Mouse (Mus musculus) limb, embryonic 13.5 days (tissue): ENCODE measurements at regions not wholly inside any gene's neighbourhood (a gene's known extent, or its start where the extent isn't known, plus 50 kb on each side); places are given as distances from the start of the nearest gene placed in this dataset.

Source experiments
- ATAC-seq: fragments of 200-750 bp; cut with Nextera tagmentation; 2 replicates; pipeline ENCODE4 v1.8.0; 2017; ENCODE audit warnings: low read depth, moderate number of reproducible peaks, moderate TSS enrichment; ENCODE audit not compliant: low FRiP score
- H3K27ac ChIP-seq: fragments of 300-500 bp; sonication (generic); 2 replicates; pipeline ENCODE4 v1.5.1; 2015; ENCODE audit warnings: inconsistent platforms, mild to moderate bottlenecking, moderate library complexity
- H3K27me3 ChIP-seq: fragments of 300-500 bp; sonication (generic); 2 replicates; pipeline ENCODE4 v1.6.1; 2015; ENCODE audit warnings: mild to moderate bottlenecking, inconsistent platforms
- H3K36me3 ChIP-seq: fragments of 300-500 bp; sonication (generic); 2 replicates; pipeline ENCODE4 v1.6.1; 2015; ENCODE audit warnings: inconsistent platforms, mild to moderate bottlenecking, moderate library complexity
- H3K4me1 ChIP-seq: fragments of 300-500 bp; sonication (generic); 2 replicates; pipeline ENCODE4 v1.6.1; 2015; ENCODE audit warnings: inconsistent platforms
- H3K4me2 ChIP-seq: fragments of 300-500 bp; sonication (generic); replicated peaks from 2 replicates; pipeline ENCODE4 v1.6.1; 2015; ENCODE audit warnings: inconsistent platforms, mild to moderate bottlenecking, moderate library complexity
- H3K4me3 ChIP-seq: fragments of 300-500 bp; sonication (generic); 2 replicates; pipeline ENCODE4 v1.5.1; 2015; ENCODE audit warnings: moderate library complexity, mild to moderate bottlenecking, inconsistent platforms
- H3K9ac ChIP-seq: fragments of 300-500 bp; sonication (generic); 2 replicates; pipeline ENCODE4 v1.6.1; 2015; ENCODE audit warnings: mild to moderate bottlenecking, inconsistent platforms
- H3K9me3 ChIP-seq: fragments of 300-500 bp; sonication (generic); 2 replicates; pipeline ENCODE4 v1.6.1; 2016; ENCODE audit warnings: inconsistent platforms
- WGBS: fragments of 180-500 bp; shearing (Covaris S2); methylation state at CpG from one replicate; pipeline ENCODE4 v1.1.7; 2015; 5-methylcytosine and 5-hydroxymethylcytosine counted together

GRCm38 (mm10) chr14:105841888-105842287, 54.7 kb downstream of the Spry2 start:
- H3K4me1 ChIP-seq: 0 out of 2 replicates have a peak, but pooled peaks cover 3% of the 10 kb centered on the region
- H3K9me3 ChIP-seq: no peaks in the 10 kb centered on the region
- H3K36me3 ChIP-seq: no peaks in the 10 kb centered on the region
- no peak overlapping the region for H3K9ac ChIP-seq
- no peak overlapping the region for H3K4me3 ChIP-seq
- no peak overlapping the region for H3K27ac ChIP-seq
- H3K27me3 ChIP-seq: no peaks in the 10 kb centered on the region
- H3K4me2 ChIP-seq: no peak overlapping the region
- no peak for ATAC-seq

- no peak overlapping the region for H3K9ac ChIP-seq
- no peaks in the 10 kb centered on the region for H3K36me3 ChIP-seq
- H3K4me3 ChIP-seq: no peak overlapping the region
- H3K4me1 ChIP-seq: no peaks in the 10 kb centered on the region
- no peak overlapping the region for H3K4me2 ChIP-seq
- H3K9me3 ChIP-seq: no peaks in the 10 kb centered on the region
- no peak for ATAC-seq
- 67% methylated on average over 3 of the region's 3 CpGs for WGBS
- no peak overlapping the region for H3K27ac ChIP-seq
- H3K27me3 ChIP-seq: no peaks in the 10 kb centered on the region
These were observed 59.1 kb downstream of the Spry2 start for GRCm38 (mm10) chr14:105837533-105837932.

GRCm38 (mm10) chr14:105830701-105831100, 65.9 kb downstream of the Spry2 start:
- no peaks in the 10 kb centered on the region for H3K36me3 ChIP-seq
- no peaks in the 10 kb centered on the region for H3K4me1 ChIP-seq
- no peak overlapping the region for H3K4me2 ChIP-seq
- H3K4me3 ChIP-seq: no peak overlapping the region
- no peak overlapping the region for H3K27ac ChIP-seq
- H3K9ac ChIP-seq: no peak overlapping the region
- peak; percentile 51; the same call in 1 of the 2 replicates for ATAC-seq
- H3K9me3 ChIP-seq: no peaks in the 10 kb centered on the region
- H3K27me3 ChIP-seq: no peaks in the 10 kb centered on the region
- 74% methylated on average over 12 of the region's 12 CpGs for WGBS

GRCm38 (mm10) chr14:105830301-105830700, 66.3 kb downstream of the Spry2 start:
- Histone ChIP-seq H3K4me1 (no peaks in the 10 kb centered on the region), H3K27ac (no peak overlapping the region), H3K4me2 (no peak overlapping the region), H3K36me3 (no peaks in the 10 kb centered on the region), H3K9ac (no peak overlapping the region), H3K27me3 (no peaks in the 10 kb centered on the region), H3K9me3 (no peaks in the 10 kb centered on the region), H3K4me3 (no peak overlapping the region)
- WGBS: 43% methylated on average over 4 of the region's 4 CpGs
- peak; percentile 40; the same call in 1 of the 2 replicates for ATAC-seq

- H3K4me2 ChIP-seq: no peak overlapping the region
- H3K27ac ChIP-seq: no peak overlapping the region
- H3K36me3 ChIP-seq: no peaks in the 10 kb centered on the region
- WGBS: 84% methylated on average over 8 of the region's 8 CpGs
- no peaks in the 10 kb centered on the region for H3K4me1 ChIP-seq
- ATAC-seq: no peak
- H3K4me3 ChIP-seq: no peak overlapping the region
- H3K9me3 ChIP-seq: no peaks in the 10 kb centered on the region
- no peaks in the 10 kb centered on the region for H3K27me3 ChIP-seq
- H3K9ac ChIP-seq: no peak overlapping the region
These were observed 73.5 kb downstream of the Spry2 start for GRCm38 (mm10) chr14:105823129-105823528.

- ATAC-seq: no peak
These were observed 74.0 kb downstream of the Spry2 start for GRCm38 (mm10) chr14:105822653-105823052.

GRCm38 (mm10) chr14:105819534-105819933, 77.1 kb downstream of the Spry2 start:
- Histone ChIP-seq H3K4me1 (peaks cover 16% of the 10 kb centered on the region), H3K4me3 (no peak overlapping the region), H3K9ac (no peak overlapping the region), H3K9me3 (no peaks in the 10 kb centered on the region), H3K27me3 (no peaks in the 10 kb centered on the region), H3K27ac (no peak overlapping the region), H3K4me2 (no peak overlapping the region), H3K36me3 (no peaks in the 10 kb centered on the region)
- 95% methylated on average over 2 of the region's 2 CpGs for WGBS
- ATAC-seq: no peak

More at GRCm38 (mm10) chr14:105822653-105823052, 74.0 kb downstream of the Spry2 start:
- Histone ChIP-seq H3K27ac (no peak overlapping the region), H3K4me2 (no peak overlapping the region), H3K4me1 (no peaks in the 10 kb centered on the region), H3K9me3 (no peaks in the 10 kb centered on the region), H3K36me3 (no peaks in the 10 kb centered on the region), H3K27me3 (no peaks in the 10 kb centered on the region), H3K9ac (no peak overlapping the region), H3K4me3 (no peak overlapping the region)
- 90% methylated on average over 9 of the region's 9 CpGs for WGBS

GRCm38 (mm10) chr14:105818841-105819240, 77.8 kb downstream of the Spry2 start:
- Histone ChIP-seq H3K9ac (no peak overlapping the region), H3K27ac (no peak overlapping the region), H3K9me3 (no peaks in the 10 kb centered on the region), H3K36me3 (no peaks in the 10 kb centered on the region), H3K4me1 (peaks cover 16% of the 10 kb centered on the region), H3K4me2 (no peak overlapping the region), H3K27me3 (no peaks in the 10 kb centered on the region), H3K4me3 (no peak overlapping the region)
- no peak for ATAC-seq
- 92% methylated on average over 3 of the region's 3 CpGs for WGBS

GRCm38 (mm10) chr14:105817481-105817880, 79.1 kb downstream of the Spry2 start:
- ATAC-seq: no peak; the same call in 1 of the 2 replicates
- 94% methylated on average over 6 of the region's 6 CpGs for WGBS

GRCm38 (mm10) chr14:105815827-105816226, 80.8 kb downstream of the Spry2 start:
- H3K9me3 ChIP-seq: no peaks in the 10 kb centered on the region
- H3K4me3 ChIP-seq: peak overlapping the region; percentile 26
- ATAC-seq: no peak
- 13% methylated on average over 6 of the region's 6 CpGs for WGBS
- no peaks in the 10 kb centered on the region for H3K36me3 ChIP-seq
- no peaks in the 10 kb centered on the region for H3K27me3 ChIP-seq
- H3K27ac ChIP-seq: no peak overlapping the region
- H3K9ac ChIP-seq: no peak overlapping the region
- peak overlapping the region; percentile 56 for H3K4me2 ChIP-seq
- peaks cover 16% of the 10 kb centered on the region for H3K4me1 ChIP-seq

More at GRCm38 (mm10) chr14:105817481-105817880, 79.1 kb downstream of the Spry2 start:
- peaks cover 16% of the 10 kb centered on the region for H3K4me1 ChIP-seq
- H3K9ac ChIP-seq: no peak overlapping the region
- H3K4me2 ChIP-seq: no peak overlapping the region
- H3K4me3 ChIP-seq: no peak overlapping the region
- no peak overlapping the region for H3K27ac ChIP-seq
- no peaks in the 10 kb centered on the region for H3K27me3 ChIP-seq
- H3K9me3 ChIP-seq: no peaks in the 10 kb centered on the region
- no peaks in the 10 kb centered on the region for H3K36me3 ChIP-seq

- peaks cover 16% of the 10 kb centered on the region for H3K4me1 ChIP-seq
- H3K27me3 ChIP-seq: no peaks in the 10 kb centered on the region
- H3K9me3 ChIP-seq: no peaks in the 10 kb centered on the region
- peak overlapping the region; percentile 56 for H3K4me2 ChIP-seq
- no peak for ATAC-seq
- H3K27ac ChIP-seq: no peak overlapping the region
- H3K4me3 ChIP-seq: peak overlapping the region; percentile 26
- no peaks in the 10 kb centered on the region for H3K36me3 ChIP-seq
- WGBS: 4% methylated on average over 12 of the region's 12 CpGs
- H3K9ac ChIP-seq: no peak overlapping the region
These were observed 81.3 kb downstream of the Spry2 start for GRCm38 (mm10) chr14:105815281-105815680.

GRCm38 (mm10) chr14:105813661-105814060, 83.0 kb downstream of the Spry2 start:
- Histone ChIP-seq H3K4me3 (no peak overlapping the region), H3K9ac (no peak overlapping the region), H3K27ac (no peak overlapping the region), H3K4me2 (no peak overlapping the region), H3K9me3 (no peaks in the 10 kb centered on the region), H3K36me3 (no peaks in the 10 kb centered on the region), H3K4me1 (peaks cover 16% of the 10 kb centered on the region), H3K27me3 (no peaks in the 10 kb centered on the region)
- ATAC-seq: no peak

- no peaks in the 10 kb centered on the region for H3K27me3 ChIP-seq
- no peak for ATAC-seq
- no peak overlapping the region for H3K27ac ChIP-seq
- WGBS: 88% methylated on average over 6 of the region's 6 CpGs
- H3K36me3 ChIP-seq: no peaks in the 10 kb centered on the region
- peaks cover 16% of the 10 kb centered on the region for H3K4me1 ChIP-seq
- H3K4me2 ChIP-seq: no peak overlapping the region
- no peak overlapping the region for H3K9ac ChIP-seq
- H3K4me3 ChIP-seq: no peak overlapping the region
- no peaks in the 10 kb centered on the region for H3K9me3 ChIP-seq
These were observed 83.5 kb downstream of the Spry2 start for GRCm38 (mm10) chr14:105813097-105813496.
